Mouse (Mus musculus): ENCODE results near the gene Capzb. TPM values are rescaled to one million over a fixed set of nuclear protein-coding genes. Genes with fewer than 3 reads are reported as not detected.

Capzb gene
- total and polyA plus RNA-seq, 2 experiments from 2014 or later: 88.5 to 315 TPM

DNA sequence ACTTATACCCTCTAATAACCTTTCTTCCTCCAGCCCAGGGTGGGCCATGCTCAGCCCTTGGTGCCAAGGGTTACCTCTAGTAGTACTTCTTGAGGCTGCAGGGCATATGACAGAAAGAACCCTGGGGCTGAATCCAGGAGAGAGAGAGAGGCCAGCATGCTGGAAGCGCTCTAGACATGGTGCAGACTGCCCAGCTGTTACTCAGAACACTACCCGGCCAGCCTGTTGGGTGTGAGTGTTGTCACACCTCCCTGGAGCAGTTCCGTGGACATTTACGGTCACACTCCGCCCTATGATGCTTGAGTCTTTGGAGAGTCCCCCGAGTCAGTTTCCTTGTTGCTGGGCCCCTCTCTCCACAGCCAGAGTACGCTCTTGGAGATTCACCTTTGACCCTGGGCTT, 55.3 kb downstream of the Capzb start:
- Histone ChIP-seq H3K27ac (no peak overlapping the region), H3K36me3 (ENCODE audit: insufficient read depth, low read length) (no peaks in the 10 kb centered on the region), H3K4me1 (ENCODE audit: insufficient read depth, low read length) (peaks cover 32% of the 10 kb centered on the region), H3K27me3 (ENCODE audit: insufficient read depth, low read length) (no peaks in the 10 kb centered on the region), H3K4me3 (ENCODE audit: low read length) (no peak overlapping the region), H3K4me2 (ENCODE audit: low read depth, low read length) (no peak overlapping the region), H3K9ac (replicated peaks; ENCODE audit: low read length) (no peak overlapping the region), H3K9me3 (ENCODE audit: low read length) (no peaks in the 10 kb centered on the region)
- no peak for TF ChIP-seq CTCF (IDR thresholded peaks at IDR 0.05; ENCODE audit: low read depth)
- no peak for ATAC-seq
- 79% methylated on average over 7 of the region's 7 CpGs for WGBS
- DNase-seq (ENCODE audit: low spot score): no peak

DNA sequence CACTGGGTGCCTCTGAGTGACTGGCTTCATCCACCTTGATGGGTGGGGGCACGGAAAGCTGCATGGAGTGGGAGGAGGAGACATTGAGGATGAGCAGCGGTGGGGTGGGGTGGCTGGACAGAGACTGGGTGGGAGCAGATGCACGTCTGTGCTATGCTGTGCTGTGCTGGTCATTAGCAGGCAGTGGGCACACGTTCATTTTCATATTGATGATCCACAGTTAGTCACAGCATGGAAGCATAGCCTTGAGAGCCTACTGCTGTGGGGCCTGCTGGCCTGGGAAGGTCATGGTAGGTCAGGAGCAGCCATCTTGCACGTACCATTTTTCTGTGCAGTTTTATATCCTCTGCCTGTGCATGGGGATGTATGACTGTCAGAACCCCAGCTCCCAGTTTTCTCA, 56.0 kb downstream of the Capzb start:
- no peak for TF ChIP-seq CTCF (IDR thresholded peaks at IDR 0.05; ENCODE audit: low read depth)
- no peak overlapping the region for H3K4me3 ChIP-seq (ENCODE audit: low read length)
- ATAC-seq: no peak
- peaks cover 32% of the 10 kb centered on the region for H3K4me1 ChIP-seq (ENCODE audit: insufficient read depth, low read length)
- H3K27ac ChIP-seq: peak overlapping the region; percentile 7; the same call in 1 of the 2 replicates
- no peaks in the 10 kb centered on the region for H3K36me3 ChIP-seq (ENCODE audit: insufficient read depth, low read length)
- WGBS: 60% methylated on average over 5 of the region's 5 CpGs
- no peak overlapping the region for H3K9ac ChIP-seq (replicated peaks; ENCODE audit: low read length)
- DNase-seq (ENCODE audit: low spot score): no peak
- no peaks in the 10 kb centered on the region for H3K9me3 ChIP-seq (ENCODE audit: low read length)
- H3K4me2 ChIP-seq (ENCODE audit: low read depth, low read length): no peak overlapping the region
- H3K27me3 ChIP-seq (ENCODE audit: insufficient read depth, low read length): no peaks in the 10 kb centered on the region

DNA sequence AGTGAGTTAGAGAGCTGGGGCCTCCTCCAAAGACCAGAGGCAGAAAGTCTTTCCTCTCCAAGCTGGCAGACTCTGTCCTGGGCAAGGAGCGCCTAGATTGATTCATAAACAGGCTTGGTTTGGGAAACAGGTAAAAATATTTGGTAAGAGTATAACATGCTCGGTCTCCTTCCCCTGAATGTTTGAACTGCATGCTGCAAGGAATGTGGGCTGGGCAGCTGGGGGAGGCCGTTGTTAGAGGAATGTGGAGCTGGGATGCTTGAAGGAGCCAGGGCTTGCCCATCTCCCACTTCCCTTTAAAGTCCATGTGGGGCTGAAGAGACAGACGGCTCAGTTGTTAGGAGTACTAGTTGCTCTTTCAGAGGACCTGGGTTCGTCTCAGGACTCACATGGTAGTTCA, 57.3 kb downstream of the Capzb start:
- Histone ChIP-seq H3K27me3 (ENCODE audit: insufficient read depth, low read length) (no peaks in the 10 kb centered on the region), H3K9ac (replicated peaks; ENCODE audit: low read length) (no peak overlapping the region), H3K4me1 (ENCODE audit: insufficient read depth, low read length) (peaks cover 23% of the 10 kb centered on the region), H3K4me3 (ENCODE audit: low read length) (no peak overlapping the region), H3K36me3 (ENCODE audit: insufficient read depth, low read length) (no peaks in the 10 kb centered on the region), H3K27ac (no peak overlapping the region), H3K9me3 (ENCODE audit: low read length) (no peaks in the 10 kb centered on the region), H3K4me2 (ENCODE audit: low read depth, low read length) (no peak overlapping the region)
- 73% methylated on average over 5 of the region's 5 CpGs for WGBS
- DNase-seq (ENCODE audit: low spot score): no peak
- no peak for ATAC-seq
- no peak for TF ChIP-seq CTCF (IDR thresholded peaks at IDR 0.05; ENCODE audit: low read depth)

DNA sequence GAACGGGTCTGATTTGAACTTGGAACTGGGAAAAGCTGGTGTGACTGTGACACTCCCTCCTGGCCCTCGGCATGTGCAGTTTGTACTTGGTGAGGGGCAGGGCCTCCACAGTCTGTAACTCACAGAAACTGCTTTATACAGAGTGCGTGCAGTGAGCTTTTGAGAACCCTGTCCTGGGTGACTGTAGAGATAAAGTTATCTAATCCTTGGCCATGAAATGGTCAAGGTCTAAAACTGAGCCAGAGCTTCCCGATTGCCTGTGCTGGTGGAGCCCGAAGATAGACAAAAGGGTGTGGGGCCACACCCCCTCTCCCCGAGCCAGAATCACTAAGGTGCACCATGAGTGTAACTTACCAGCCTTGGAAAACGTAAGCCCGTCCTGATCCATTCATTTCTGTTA, 58.2 kb downstream of the Capzb start:
- H3K27ac ChIP-seq: 0 out of 2 replicates have a peak overlapping the region, but pooled peaks have one; percentile 3
- H3K9ac ChIP-seq (replicated peaks; ENCODE audit: low read length): no peak overlapping the region
- no peak for ATAC-seq
- no peak for TF ChIP-seq CTCF (IDR thresholded peaks at IDR 0.05; ENCODE audit: low read depth)
- peaks cover 17% of the 10 kb centered on the region for H3K4me1 ChIP-seq (ENCODE audit: insufficient read depth, low read length)
- no peaks in the 10 kb centered on the region for H3K36me3 ChIP-seq (ENCODE audit: insufficient read depth, low read length)
- 72% methylated on average over 8 of the region's 8 CpGs for WGBS
- DNase-seq (ENCODE audit: low spot score): no peak
- H3K4me3 ChIP-seq (ENCODE audit: low read length): no peak overlapping the region
- H3K9me3 ChIP-seq (ENCODE audit: low read length): no peaks in the 10 kb centered on the region
- H3K4me2 ChIP-seq (ENCODE audit: low read depth, low read length): no peak overlapping the region
- H3K27me3 ChIP-seq (ENCODE audit: insufficient read depth, low read length): no peaks in the 10 kb centered on the region

DNA sequence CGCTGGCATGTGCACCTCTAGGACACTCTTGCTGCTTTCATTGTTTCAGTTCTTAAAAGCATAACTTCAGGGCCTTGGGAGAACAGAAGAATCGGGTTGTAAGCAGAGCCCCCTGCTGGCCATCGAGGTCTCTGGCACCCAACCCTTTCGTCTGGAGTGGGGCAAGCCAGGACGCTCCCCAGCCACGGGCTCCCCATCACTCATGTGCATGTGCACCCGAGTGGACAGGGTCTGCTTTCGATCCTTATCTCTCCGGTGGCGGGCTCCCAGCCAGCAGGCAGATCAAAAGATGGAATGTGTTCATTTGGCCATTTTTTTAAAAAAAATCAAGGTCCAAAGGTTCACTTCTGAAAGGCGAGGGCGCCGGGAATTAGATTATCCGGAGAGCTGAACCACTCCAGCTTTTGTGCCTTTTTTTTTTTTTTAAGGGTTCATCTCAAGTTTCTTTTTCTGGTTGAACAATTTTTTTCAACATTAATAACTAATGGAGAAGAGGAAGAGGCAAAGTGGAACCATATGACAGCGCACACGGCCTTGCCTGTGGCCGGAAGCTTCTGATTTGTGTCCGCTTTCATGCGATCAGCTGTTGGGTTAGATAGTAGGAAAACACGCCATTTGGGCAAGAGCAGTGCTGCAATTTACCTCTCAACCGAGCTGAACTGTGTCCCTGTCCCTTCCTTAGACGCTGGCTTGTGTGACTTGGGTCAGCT, 59.5 kb downstream of the Capzb start:
- Histone ChIP-seq H3K27ac (peak overlapping the region; percentile 3; the same call in 1 of the 2 replicates), H3K4me2 (ENCODE audit: low read depth, low read length) (no peak overlapping the region), H3K27me3 (ENCODE audit: insufficient read depth, low read length) (no peaks in the 10 kb centered on the region), H3K9me3 (ENCODE audit: low read length) (no peaks in the 10 kb centered on the region), H3K36me3 (ENCODE audit: insufficient read depth, low read length) (peaks cover 3% of the 10 kb centered on the region; the same call in 1 of the 2 replicates), H3K4me3 (ENCODE audit: low read length) (no peak overlapping the region), H3K9ac (replicated peaks; ENCODE audit: low read length) (no peak overlapping the region), H3K4me1 (ENCODE audit: insufficient read depth, low read length) (peaks cover 4% of the 10 kb centered on the region)
- ATAC-seq (peak; percentile 57; the same call in 1 of the 2 replicates), DNase-seq (ENCODE audit: low spot score) (peak; percentile 73)
- TF ChIP-seq CTCF (IDR thresholded peaks at IDR 0.05; ENCODE audit: low read depth): peak; percentile 80
- WGBS: 52% methylated on average over 22 of the region's 22 CpGs

DNA sequence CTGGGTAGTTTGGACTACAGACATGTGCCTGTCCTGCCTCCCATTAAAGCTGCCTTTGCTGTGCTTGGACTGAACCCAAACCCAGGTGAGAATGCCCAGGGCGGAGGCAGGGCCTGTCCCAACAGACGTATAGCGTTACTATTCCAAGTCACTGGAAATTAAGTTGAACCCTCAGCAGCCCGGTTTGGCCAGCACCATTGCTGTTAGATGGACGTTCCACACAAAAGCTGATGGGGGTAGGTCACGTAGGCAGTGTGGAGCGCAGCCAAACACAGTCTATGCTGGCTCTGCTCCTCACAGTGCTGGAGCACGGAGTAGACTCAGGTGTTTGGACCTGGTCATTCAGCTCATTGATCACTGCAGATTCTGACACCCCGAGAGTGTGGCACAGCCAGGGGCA, 60.5 kb downstream of the Capzb start:
- Histone ChIP-seq H3K27me3 (ENCODE audit: insufficient read depth, low read length) (no peaks in the 10 kb centered on the region), H3K27ac (no peak overlapping the region), H3K36me3 (ENCODE audit: insufficient read depth, low read length) (peaks cover 7% of the 10 kb centered on the region; the same call in 1 of the 2 replicates), H3K4me1 (ENCODE audit: insufficient read depth, low read length) (peaks cover 4% of the 10 kb centered on the region), H3K9ac (replicated peaks; ENCODE audit: low read length) (no peak overlapping the region), H3K4me2 (ENCODE audit: low read depth, low read length) (no peak overlapping the region), H3K9me3 (ENCODE audit: low read length) (no peaks in the 10 kb centered on the region), H3K4me3 (ENCODE audit: low read length) (no peak overlapping the region)
- TF ChIP-seq CTCF (IDR thresholded peaks at IDR 0.05; ENCODE audit: low read depth): no peak
- DNase-seq (ENCODE audit: low spot score) (no peak), ATAC-seq (no peak)
- WGBS: 71% methylated on average over 9 of the region's 9 CpGs

DNA sequence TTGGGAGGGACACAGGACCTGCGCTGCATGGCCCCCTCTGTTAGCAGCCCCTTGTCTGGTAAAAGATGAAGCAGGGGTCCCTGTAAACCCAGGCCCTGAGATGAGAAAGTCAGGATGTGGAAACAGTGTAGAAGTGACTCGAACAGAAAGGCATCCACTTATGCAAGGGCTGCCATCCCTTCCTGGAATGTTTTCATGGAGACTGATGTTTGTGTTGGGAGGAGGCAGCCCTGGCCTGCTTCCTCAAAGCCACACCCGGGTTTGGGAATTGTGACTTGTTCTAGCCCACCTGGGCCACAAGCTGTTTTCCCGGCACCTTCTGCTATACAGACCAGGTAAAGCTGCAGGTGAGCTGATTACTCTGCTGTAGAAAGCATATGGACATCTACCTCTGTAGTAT, 63.4 kb downstream of the Capzb start:
- H3K9me3 ChIP-seq (ENCODE audit: low read length): no peaks in the 10 kb centered on the region
- no peak for TF ChIP-seq CTCF (IDR thresholded peaks at IDR 0.05; ENCODE audit: low read depth)
- 87% methylated on average over 4 of the region's 4 CpGs for WGBS

More for the DNA sequence above, 63.4 kb downstream of the Capzb start:
- no peaks in the 10 kb centered on the region for H3K27me3 ChIP-seq (ENCODE audit: insufficient read depth, low read length)
- H3K27ac ChIP-seq: no peak overlapping the region
- H3K4me3 ChIP-seq (ENCODE audit: low read length): no peak overlapping the region
- no peak overlapping the region for H3K9ac ChIP-seq (replicated peaks; ENCODE audit: low read length)
- H3K4me2 ChIP-seq (ENCODE audit: low read depth, low read length): no peak overlapping the region
- peaks cover 11% of the 10 kb centered on the region; the same call in 1 of the 2 replicates for H3K36me3 ChIP-seq (ENCODE audit: insufficient read depth, low read length)
- ATAC-seq (no peak), DNase-seq (ENCODE audit: low spot score) (no peak)
- peaks cover 2% of the 10 kb centered on the region for H3K4me1 ChIP-seq (ENCODE audit: insufficient read depth, low read length)
